Mouse (Mus musculus) liver, postnatal 0 days (tissue): ENCODE data around the gene Abat.

ENCODE experiments used
- CTCF ChIP-seq: sonication (generic); IDR thresholded peaks from 2 replicates; pipeline ENCODE4 v1.5.1; 2016; ENCODE audit warnings: antibody characterized with exemption, low read depth
- EP300 ChIP-seq: IDR thresholded peaks from 2 replicates; pipeline ENCODE4 v1.6.1; 2016; ENCODE audit warnings: antibody characterized with exemption, low read depth, mild to moderate bottlenecking

GRCm38 (mm10) chr16:8565539-8565938 lies 52.3 kb downstream of the Abat start:
- TF ChIP-seq CTCF (no peak), EP300 (no peak)
